Mouse (Mus musculus): ENCODE measurements around the gene Fbxo44. TPM values are rescaled to one million over a fixed set of nuclear protein-coding genes. Genes with fewer than 3 reads are reported as not detected.

Fbxo44 gene
- polyA plus RNA-seq, 1 experiment from 2014 or later, result 97.6 TPM

- no peaks in the 10 kb centered on the region for H3K9me3 ChIP-seq
- WGBS, result 88% methylated on average over 3 of the region's 3 CpGs
Measured at GRCm38 (mm10) chr4:148104146-148104545, 56.1 kb downstream of the Fbxo44 start.

More at GRCm38 (mm10) chr4:148104146-148104545, 56.1 kb downstream of the Fbxo44 start:
- ATAC-seq (replicated peaks), result no peak
- Histone ChIP-seq H3K36me3 (replicated peaks) (peaks cover 7% of the 10 kb centered on the region; the same call in 1 of the 2 replicates), H3K4me2 (no peak overlapping the region), H3K4me1 (peaks cover 11% of the 10 kb centered on the region), H3K9ac (no peak overlapping the region), H3K27ac (no peak overlapping the region), H3K4me3 (no peak overlapping the region), H3K27me3 (replicated peaks) (no peaks in the 10 kb centered on the region)

Small RNA genes lying within 50 kb of the gene (microRNA-seq; reads per million reads assigned to microRNA genes)
- not detected for gene Mir7022

Other genes starting within 250 kb of the Fbxo44 start
- 20.2 and 22.7 TPM in 2 replicates for gene Plod1, start 223.7 kb downstream of the Fbxo44 start, polyA plus RNA-seq (2015; fragmentation: Nextera tagmentation; extraction: Ambion mirVana)
- gene 2510039O18Rik, start 219.6 kb downstream of the Fbxo44 start, polyA plus RNA-seq (2015; fragmentation: Nextera tagmentation; extraction: Ambion mirVana), result 12.8 and 16.5 TPM in 2 replicates
- gene Nppb, start 174.7 kb downstream of the Fbxo44 start, polyA plus RNA-seq (2015; fragmentation: Nextera tagmentation; extraction: Ambion mirVana), result not detected in 2 replicates
- gene Nppa, start 159.8 kb downstream of the Fbxo44 start, polyA plus RNA-seq (2015; fragmentation: Nextera tagmentation; extraction: Ambion mirVana), result 3.6 and 6.4 TPM in 2 replicates
- 36.2 and 38.0 TPM in 2 replicates for gene Clcn6, start 121.7 kb downstream of the Fbxo44 start, polyA plus RNA-seq (2015; fragmentation: Nextera tagmentation; extraction: Ambion mirVana)
- gene Mthfr, start 121.4 kb downstream of the Fbxo44 start, polyA plus RNA-seq (2015; fragmentation: Nextera tagmentation; extraction: Ambion mirVana), result 23.2 and 24.8 TPM in 2 replicates
- gene Agtrap, start 72.5 kb downstream of the Fbxo44 start, polyA plus RNA-seq (2015; fragmentation: Nextera tagmentation; extraction: Ambion mirVana), result 5.5 and 6.4 TPM in 2 replicates
- 99.2 and 112 TPM in 2 replicates for gene Mad2l2, start 30.1 kb downstream of the Fbxo44 start, polyA plus RNA-seq (2015; fragmentation: Nextera tagmentation; extraction: Ambion mirVana)
- gene Draxin, start 29.8 kb downstream of the Fbxo44 start, polyA plus RNA-seq (2015; fragmentation: Nextera tagmentation; extraction: Ambion mirVana), result 15.1 and 15.7 TPM in 2 replicates
- 21.6 and 21.7 TPM in 2 replicates for gene Fbxo6, start 8.3 kb downstream of the Fbxo44 start, polyA plus RNA-seq (2015; fragmentation: Nextera tagmentation; extraction: Ambion mirVana)
- gene Fbxo2, start 139 bp upstream of the Fbxo44 start, polyA plus RNA-seq (2015; fragmentation: Nextera tagmentation; extraction: Ambion mirVana), result 5.9 and 6.2 TPM in 2 replicates
- gene Disp3, start 127.5 kb upstream of the Fbxo44 start, polyA plus RNA-seq (2015; fragmentation: Nextera tagmentation; extraction: Ambion mirVana), result 12.5 and 13.6 TPM in 2 replicates

Measured in midbrain, embryonic 15.5 days (tissue).